17 mouse cellular contexts compared by ENCODE assay signal in the genomic region with DNA sequence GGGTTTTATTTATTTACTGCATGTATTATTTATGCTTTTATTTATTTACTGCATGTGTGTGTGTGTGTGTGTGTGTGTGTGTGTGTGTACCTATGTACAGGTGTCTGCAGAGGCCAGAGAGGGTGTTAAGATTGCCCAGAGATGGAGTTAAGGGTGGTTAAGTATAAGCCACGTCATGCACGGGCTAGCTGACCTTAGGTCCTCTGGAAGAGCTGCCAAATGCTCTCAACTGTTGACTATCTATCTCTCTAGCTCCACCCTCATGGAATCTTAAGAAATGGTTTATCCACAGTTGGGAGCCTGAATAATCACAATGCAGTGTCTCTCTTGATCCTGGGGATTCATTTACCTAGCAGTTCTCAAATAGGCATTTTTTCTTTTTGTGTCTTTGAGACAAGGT. TPM values are rescaled to one million over a fixed set of nuclear protein-coding genes. Genes with fewer than 3 reads are reported as not detected.
A peak's percentile ranks its signal among the peaks of the same experiment; 100 is the strongest.
DNase-seq lines count a peak whose midpoint lies in the region; ATAC-seq and TF ChIP-seq lines count a peak whose summit lies in the region.
"Had no signal": no experiment of that assay in that cellular context is flagged by ENCODE, and none has a peak within 500 bp of the region (broad histone marks: within the 10 kb centered on the region; RNA-seq: fewer than 3 reads in every experiment).

No protein-coding gene starts in this region.

- no peak overlapping the region for H3K4me3 ChIP-seq in kidney, adult 2 months (ENCODE audit: insufficient read depth, low read depth, low read length)
- H3K4me3 ChIP-seq in midbrain, embryonic 13.5 days (replicated peaks) = no peak overlapping the region
- no peak overlapping the region for H3K4me3 ChIP-seq in midbrain, embryonic 11.5 days (ENCODE audit: low read depth, low read length)
- no peak overlapping the region for H3K4me3 ChIP-seq in cerebellum, adult 2 months (replicated peaks; ENCODE audit: insufficient read depth, low read depth, low read length)
- H3K4me3 ChIP-seq: hindbrain, embryonic 12.5 days had no signal

- intact Hi-C loops in heart, postnatal 36 days (cut with DNase I) = no loop called here

- WGBS in kidney, adult 2 months = 48% methylated on average over 2 of the region's 2 CpGs
- WGBS in midbrain, embryonic 13.5 days = 55% methylated on average over 2 of the region's 2 CpGs
- 71% methylated on average over 2 of the region's 2 CpGs for WGBS in midbrain, embryonic 11.5 days
- 46% methylated on average over 2 of the region's 2 CpGs for WGBS in cerebellum, adult 2 months

- H3K27ac ChIP-seq in kidney, adult 2 months (ENCODE audit: insufficient read depth, low read depth, low read length) = no peak overlapping the region
- peak overlapping the region; percentile 36; the same call in 1 of the 2 replicates for H3K27ac ChIP-seq in midbrain, embryonic 13.5 days
- H3K27ac ChIP-seq in midbrain, embryonic 11.5 days (ENCODE audit: low read depth, low read length) = no peak overlapping the region
- H3K27ac ChIP-seq in cerebellum, adult 2 months (ENCODE audit: insufficient read depth, low read length) = no peak overlapping the region
- H3K27ac ChIP-seq: hindbrain, embryonic 12.5 days had no signal

- no peaks in the 10 kb centered on the region for H3K36me3 ChIP-seq in kidney, adult 2 months (ENCODE audit: control insufficient read depth, insufficient read depth, low read length)
- H3K36me3 ChIP-seq in midbrain, embryonic 13.5 days = 0 out of 2 replicates have a peak, but pooled peaks cover 5% of the 10 kb centered on the region
- H3K36me3 ChIP-seq in midbrain, embryonic 11.5 days (ENCODE audit: control insufficient read depth, insufficient read depth, low read length) = 0 out of 2 replicates have a peak, but pooled peaks cover 2% of the 10 kb centered on the region
- H3K36me3 ChIP-seq: hindbrain, embryonic 12.5 days had no signal

- no peak for ATAC-seq in midbrain, embryonic 13.5 days
- no peak for ATAC-seq in midbrain, embryonic 11.5 days (ENCODE audit: low FRiP score)
- ATAC-seq: inflammation-experienced regulatory T-cells, adult 6 months had no signal

- H3K4me1 ChIP-seq in kidney, adult 2 months (ENCODE audit: control insufficient read depth, insufficient read depth, low read length) = no peaks in the 10 kb centered on the region
- peaks cover 13% of the 10 kb centered on the region for H3K4me1 ChIP-seq in midbrain, embryonic 13.5 days (replicated peaks)
- peaks cover 6% of the 10 kb centered on the region; the same call in 1 of the 2 replicates for H3K4me1 ChIP-seq in midbrain, embryonic 11.5 days (ENCODE audit: control insufficient read depth, insufficient read depth, low read length)
- H3K4me1 ChIP-seq in cerebellum, adult 2 months (ENCODE audit: control insufficient read depth, insufficient read depth, low read length) = no peaks in the 10 kb centered on the region
- H3K4me1 ChIP-seq: hindbrain, embryonic 12.5 days had no signal

- H3K4me2 ChIP-seq in midbrain, embryonic 13.5 days (replicated peaks) = no peak overlapping the region
- H3K4me2 ChIP-seq in midbrain, embryonic 11.5 days = no peak overlapping the region
- H3K4me2 ChIP-seq: hindbrain, embryonic 12.5 days had no signal

- no peak for TF ChIP-seq POLR2A in kidney, adult 2 months (IDR thresholded peaks at IDR 0.05; ENCODE audit: low read depth, low read length)
- TF ChIP-seq POLR2A in cerebellum, adult 2 months (IDR thresholded peaks at IDR 0.05; ENCODE audit: borderline replicate concordance, insufficient read depth, low read length) = no peak

- no peaks in the 10 kb centered on the region for H3K27me3 ChIP-seq in kidney, adult 2 months (replicated peaks; ENCODE audit: control insufficient read depth, insufficient read depth, low read length)
- no peaks in the 10 kb centered on the region for H3K27me3 ChIP-seq in midbrain, embryonic 13.5 days
- no peaks in the 10 kb centered on the region for H3K27me3 ChIP-seq in midbrain, embryonic 11.5 days (ENCODE audit: control insufficient read depth, insufficient read depth, low read length)
- no peaks in the 10 kb centered on the region for H3K27me3 ChIP-seq in cerebellum, adult 2 months (ENCODE audit: control insufficient read depth, insufficient read depth, low read length)
- H3K27me3 ChIP-seq: hindbrain, embryonic 12.5 days had no signal

- H3K9ac ChIP-seq in midbrain, embryonic 13.5 days (replicated peaks) = no peak overlapping the region
- no peak overlapping the region for H3K9ac ChIP-seq in midbrain, embryonic 11.5 days (ENCODE audit: low read length)
- H3K9ac ChIP-seq: hindbrain, embryonic 12.5 days had no signal

- TF ChIP-seq CTCF in kidney, adult 2 months (conservative IDR thresholded peaks at IDR 0.05; ENCODE audit: insufficient read depth, insufficient read length, low read depth, low read length) = no peak
- no peak for TF ChIP-seq CTCF in cerebellum, adult 2 months (IDR thresholded peaks at IDR 0.05; ENCODE audit: borderline replicate concordance, insufficient read depth, low read depth, low read length)

- no peaks in the 10 kb centered on the region for H3K9me3 ChIP-seq in midbrain, embryonic 13.5 days
- H3K9me3 ChIP-seq in midbrain, embryonic 11.5 days (ENCODE audit: control insufficient read depth, low read length) = no peaks in the 10 kb centered on the region
- H3K9me3 ChIP-seq: hindbrain, embryonic 12.5 days had no signal

- peak; percentile 87 for DNase-seq in heart, adult 11 months
- no peak for DNase-seq in heart, postnatal 36 days
- DNase-seq in kidney, adult 2 months = peak; percentile 53
- no peak for DNase-seq in kidney, postnatal 4 days
- no peak for DNase-seq in midbrain, embryonic 11.5 days (ENCODE audit: low spot score, missing footprints)
- DNase-seq in gastrocnemius, adult 18-20 months (ENCODE audit: low spot score) = no peak
- no peak for DNase-seq in cerebellum, adult 2 months
- DNase-seq: adrenal gland, adult 8-10 months; cerebellum, adult 11 months; cerebellum, postnatal 25 days; gastrocnemius, postnatal 25 days; lung, postnatal 14 days; right cerebral cortex, postnatal 4 days; thymus, postnatal 25 days had no signal

RNA-seq across cellular contexts. Expression of gene Kif13a, which starts 30.8 kb away (rescaled TPM):
- total RNA-seq in heart, postnatal 36 days (2021) = 100 to 1,000 TPM; 109 to 112 TPM
- 16.4 and 17.4 TPM in 2 replicates for polyA plus RNA-seq in kidney, adult 2 months (2012; rRNA removed)
- 9.6 and 10.1 TPM in 2 replicates for polyA plus RNA-seq in midbrain, embryonic 13.5 days (2015; fragmentation: Nextera tagmentation; extraction: Ambion mirVana)
- polyA plus RNA-seq in midbrain, embryonic 11.5 days (2014; fragmentation: Nextera tagmentation; extraction: Ambion mirVana) = 15.5 and 16.1 TPM in 2 replicates
- total RNA-seq in gastrocnemius, adult 18-20 months (2021) = 10 to 100 TPM; 82.9 to 87.5 TPM
- polyA plus RNA-seq in cerebellum, adult 2 months (2012; rRNA removed) = 36.5 and 38.5 TPM in 2 replicates

Comparison
In these comparisons a context has a peak if more than half of its experiments do, and no peak if none do; other contexts are left out.
1. DNase-seq: peak in heart, adult 11 months (single experiment) and kidney, adult 2 months (single experiment); none in heart, postnatal 36 days (0 of 2), kidney, postnatal 4 days (0 of 2), midbrain, embryonic 11.5 days (single experiment), gastrocnemius, adult 18-20 months (single experiment) and cerebellum, adult 2 months (0 of 2).